Mouse (Mus musculus): ENCODE results near the gene Rnf167. TPM values are rescaled to one million over a fixed set of nuclear protein-coding genes. Genes with fewer than 3 reads are reported as not detected.
A peak's percentile ranks its signal among the peaks of the same experiment; 100 is the strongest.

The Rnf167 gene
- polyA plus RNA-seq, 1 experiment = 70.1 TPM

- Histone ChIP-seq H3K4me1 (ENCODE audit: control insufficient read depth, insufficient read depth, low read length) (peaks cover 20% of the 10 kb centered on the region), H3K4me3 (ENCODE audit: insufficient read depth, low read length) (no peak overlapping the region), H3K27ac (ENCODE audit: insufficient read depth, low read depth, low read length) (no peak overlapping the region)
- TF ChIP-seq POLR2A (IDR thresholded peaks at IDR 0.05; ENCODE audit: borderline replicate concordance, low read depth, low read length) = no peak
- TF ChIP-seq CTCF (IDR thresholded peaks at IDR 0.05; ENCODE audit: low read depth, low read length) = no peak
Measured at GRCm38 (mm10) chr11:70630129-70630528, 16.9 kb upstream of the Rnf167 start.

DNA sequence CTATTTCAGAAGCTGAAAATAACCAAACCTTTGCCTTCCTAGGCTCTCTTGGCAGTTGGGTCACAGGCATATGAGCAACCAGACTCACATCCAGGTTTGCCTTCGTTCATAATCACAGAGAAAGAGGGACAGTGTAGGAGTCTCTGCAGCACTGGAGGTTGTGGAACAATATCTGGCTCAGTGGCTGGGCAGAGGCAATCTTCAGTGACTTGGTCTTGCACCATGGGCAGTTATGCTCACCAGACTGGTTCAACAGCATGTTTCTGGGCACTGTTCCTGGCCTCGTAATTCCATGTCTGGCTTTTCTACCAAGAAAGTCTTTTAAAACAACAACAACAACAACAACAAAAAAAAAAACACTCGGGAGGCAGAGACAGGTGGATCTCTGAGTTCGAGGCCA is 11.4 kb upstream of the Rnf167 start:
- no peak overlapping the region for H3K4me3 ChIP-seq (ENCODE audit: insufficient read depth, low read length)
- TF ChIP-seq CTCF (IDR thresholded peaks at IDR 0.05; ENCODE audit: low read depth, low read length) (no peak), POLR2A (IDR thresholded peaks at IDR 0.05; ENCODE audit: borderline replicate concordance, low read depth, low read length) (no peak)
- H3K4me1 ChIP-seq (ENCODE audit: control insufficient read depth, insufficient read depth, low read length) = peaks cover 14% of the 10 kb centered on the region
- H3K27ac ChIP-seq (ENCODE audit: insufficient read depth, low read depth, low read length) = no peak overlapping the region

- no peak for TF ChIP-seq CTCF (IDR thresholded peaks at IDR 0.05; ENCODE audit: low read depth, low read length)
- no peak for TF ChIP-seq POLR2A (IDR thresholded peaks at IDR 0.05; ENCODE audit: borderline replicate concordance, low read depth, low read length)
- no peak overlapping the region for H3K27ac ChIP-seq (ENCODE audit: insufficient read depth, low read depth, low read length)
- no peak overlapping the region for H3K4me3 ChIP-seq (ENCODE audit: insufficient read depth, low read length)
- H3K4me1 ChIP-seq (ENCODE audit: control insufficient read depth, insufficient read depth, low read length) = peaks cover 3% of the 10 kb centered on the region
Measured at GRCm38 (mm10) chr11:70637764-70638163, 9.3 kb upstream of the Rnf167 start.

GRCm38 (mm10) chr11:70638293-70638692 is 8.7 kb upstream of the Rnf167 start:
- Histone ChIP-seq H3K4me3 (ENCODE audit: insufficient read depth, low read length) (no peak overlapping the region), H3K27ac (ENCODE audit: insufficient read depth, low read depth, low read length) (no peak overlapping the region), H3K4me1 (ENCODE audit: control insufficient read depth, insufficient read depth, low read length) (no peaks in the 10 kb centered on the region)
- TF ChIP-seq POLR2A (IDR thresholded peaks at IDR 0.05; ENCODE audit: borderline replicate concordance, low read depth, low read length) (no peak), CTCF (IDR thresholded peaks at IDR 0.05; ENCODE audit: low read depth, low read length) (no peak)

GRCm38 (mm10) chr11:70638714-70639278 is 8.2 kb upstream of the Rnf167 start, which contains the start of gene Gp1ba:
TSS of gene Gp1ba (plus strand) at chr11:70639122.
- no peak for TF ChIP-seq POLR2A (IDR thresholded peaks at IDR 0.05; ENCODE audit: borderline replicate concordance, low read depth, low read length)
- no peak for TF ChIP-seq CTCF (IDR thresholded peaks at IDR 0.05; ENCODE audit: low read depth, low read length)
- H3K4me3 ChIP-seq (ENCODE audit: insufficient read depth, low read length) = no peak within 1 kb of the TSS
- no peak within 1 kb of the TSS for H3K27ac ChIP-seq (ENCODE audit: insufficient read depth, low read depth, low read length)
- no peaks in the 10 kb centered on the region for H3K4me1 ChIP-seq (ENCODE audit: control insufficient read depth, insufficient read depth, low read length)

- no peak overlapping the region for H3K4me3 ChIP-seq (ENCODE audit: insufficient read depth, low read length)
- TF ChIP-seq POLR2A (IDR thresholded peaks at IDR 0.05; ENCODE audit: borderline replicate concordance, low read depth, low read length) = no peak
- no peak for TF ChIP-seq CTCF (IDR thresholded peaks at IDR 0.05; ENCODE audit: low read depth, low read length)
- no peaks in the 10 kb centered on the region for H3K4me1 ChIP-seq (ENCODE audit: control insufficient read depth, insufficient read depth, low read length)
- H3K27ac ChIP-seq (ENCODE audit: insufficient read depth, low read depth, low read length) = no peak overlapping the region
Measured at GRCm38 (mm10) chr11:70639976-70640375, 7.1 kb upstream of the Rnf167 start.

DNA sequence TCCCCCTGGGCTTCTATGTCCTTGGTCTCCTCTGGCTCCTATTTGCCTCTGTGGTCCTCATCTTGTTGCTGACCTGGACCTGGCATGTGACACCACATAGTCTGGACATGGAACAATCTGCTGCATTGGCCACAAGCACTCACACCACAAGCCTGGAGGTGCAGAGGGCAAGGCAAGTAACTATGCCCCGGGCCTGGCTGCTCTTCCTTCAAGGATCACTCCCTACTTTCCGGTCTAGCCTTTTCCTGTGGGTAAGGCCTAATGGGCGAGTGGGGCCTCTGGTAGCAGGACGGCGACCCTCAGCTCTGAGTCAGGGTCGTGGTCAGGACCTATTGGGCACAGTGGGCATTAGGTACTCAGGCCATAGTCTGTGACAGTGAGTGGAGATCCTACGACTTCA is 5.8 kb upstream of the Rnf167 start:
- TF ChIP-seq POLR2A (IDR thresholded peaks at IDR 0.05; ENCODE audit: borderline replicate concordance, low read depth, low read length) (no peak), CTCF (IDR thresholded peaks at IDR 0.05; ENCODE audit: low read depth, low read length) (no peak)
- H3K4me3 ChIP-seq (ENCODE audit: insufficient read depth, low read length) = no peak overlapping the region
- H3K27ac ChIP-seq (ENCODE audit: insufficient read depth, low read depth, low read length) = no peak overlapping the region
- H3K4me1 ChIP-seq (ENCODE audit: control insufficient read depth, insufficient read depth, low read length) = peaks cover 8% of the 10 kb centered on the region; the same call in 1 of the 2 replicates

DNA sequence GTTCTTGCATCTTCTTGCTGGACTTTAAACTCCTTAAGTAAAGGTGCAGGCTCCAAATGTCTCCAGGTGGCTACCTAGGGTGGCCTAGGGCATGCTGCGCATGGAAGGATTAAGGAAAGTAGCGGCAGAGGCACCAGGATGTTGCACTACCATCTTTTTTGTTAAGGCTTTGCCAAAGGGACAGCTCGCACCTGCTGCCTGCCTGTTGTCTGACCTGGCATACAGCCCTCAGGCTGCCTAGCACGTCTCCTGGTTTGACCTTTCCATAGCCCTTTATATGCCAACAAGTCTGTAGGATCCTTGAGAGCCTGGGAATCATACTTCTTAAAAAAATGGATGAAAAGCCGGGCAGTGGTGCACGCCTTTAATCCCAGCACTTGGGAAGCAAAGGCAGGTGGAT is 4.0 kb upstream of the Rnf167 start:
- Histone ChIP-seq H3K4me3 (ENCODE audit: insufficient read depth, low read length) (no peak overlapping the region), H3K27ac (ENCODE audit: insufficient read depth, low read depth, low read length) (no peak overlapping the region), H3K4me1 (ENCODE audit: control insufficient read depth, insufficient read depth, low read length) (peaks cover 8% of the 10 kb centered on the region; the same call in 1 of the 2 replicates)
- TF ChIP-seq CTCF (IDR thresholded peaks at IDR 0.05; ENCODE audit: low read depth, low read length) (no peak), POLR2A (IDR thresholded peaks at IDR 0.05; ENCODE audit: borderline replicate concordance, low read depth, low read length) (no peak)

GRCm38 (mm10) chr11:70644564-70645103 is 2.4 kb upstream of the Rnf167 start:
- no peak for TF ChIP-seq CTCF (IDR thresholded peaks at IDR 0.05; ENCODE audit: low read depth, low read length)
- Histone ChIP-seq H3K4me3 (ENCODE audit: insufficient read depth, low read length) (no peak overlapping the region), H3K4me1 (ENCODE audit: control insufficient read depth, insufficient read depth, low read length) (peaks cover 15% of the 10 kb centered on the region), H3K27ac (ENCODE audit: insufficient read depth, low read depth, low read length) (no peak overlapping the region)

DNA sequence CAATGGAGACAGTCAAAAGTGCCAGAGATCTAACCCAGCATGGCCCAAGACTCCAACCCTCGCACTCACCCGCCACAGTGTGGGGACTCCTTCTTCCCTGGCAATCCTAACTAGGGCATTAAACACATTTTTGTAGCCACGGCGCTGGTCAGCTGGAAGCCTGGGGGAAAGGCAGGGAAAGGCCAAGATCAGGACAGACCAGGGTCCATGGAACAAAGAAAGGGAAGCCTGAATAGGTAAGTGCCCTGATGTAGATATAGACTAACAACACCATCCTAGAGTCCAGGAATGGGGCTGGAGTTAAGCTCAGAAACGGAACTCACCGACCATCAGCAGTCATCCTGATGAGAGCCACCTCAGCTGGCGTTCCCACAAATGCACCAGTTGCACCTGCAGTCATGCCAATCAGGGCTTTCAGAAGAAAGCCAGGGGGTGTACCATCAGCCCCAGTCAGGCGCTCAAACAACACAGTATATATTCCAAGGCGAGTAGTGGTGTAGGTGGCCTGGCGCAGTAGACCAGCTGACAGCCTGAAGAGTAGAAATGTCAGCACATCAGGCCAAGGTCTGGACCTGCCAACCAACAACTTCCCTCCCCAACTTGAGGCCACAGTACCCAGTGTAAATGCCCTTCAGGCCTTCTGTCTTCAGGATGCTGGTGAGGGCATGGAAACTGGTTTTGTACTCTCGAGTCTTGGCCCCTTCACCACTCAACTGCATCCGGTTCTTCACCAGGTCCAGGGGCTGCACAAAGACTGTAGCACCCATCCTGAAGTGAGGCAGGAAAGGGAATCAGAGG is 1.4 kb upstream of the Rnf167 start:
- Histone ChIP-seq H3K4me3 (ENCODE audit: insufficient read depth, low read length) (peak overlapping the region; percentile 65), H3K4me1 (ENCODE audit: control insufficient read depth, insufficient read depth, low read length) (peaks cover 23% of the 10 kb centered on the region), H3K27ac (ENCODE audit: insufficient read depth, low read depth, low read length) (peak overlapping the region; percentile 71)
- TF ChIP-seq POLR2A (IDR thresholded peaks at IDR 0.05; ENCODE audit: borderline replicate concordance, low read depth, low read length) = no peak
- no peak for TF ChIP-seq CTCF (IDR thresholded peaks at IDR 0.05; ENCODE audit: low read depth, low read length)
